Mouse (Mus musculus): ENCODE results near the gene Nfib. TPM values are rescaled to one million over a fixed set of nuclear protein-coding genes. Genes with fewer than 3 reads are reported as not detected.
A peak's percentile ranks its signal among the peaks of the same experiment; 100 is the strongest.

Nfib gene
- polyA plus RNA-seq, 1 experiment from 2014 or later: 263 TPM

DNA sequence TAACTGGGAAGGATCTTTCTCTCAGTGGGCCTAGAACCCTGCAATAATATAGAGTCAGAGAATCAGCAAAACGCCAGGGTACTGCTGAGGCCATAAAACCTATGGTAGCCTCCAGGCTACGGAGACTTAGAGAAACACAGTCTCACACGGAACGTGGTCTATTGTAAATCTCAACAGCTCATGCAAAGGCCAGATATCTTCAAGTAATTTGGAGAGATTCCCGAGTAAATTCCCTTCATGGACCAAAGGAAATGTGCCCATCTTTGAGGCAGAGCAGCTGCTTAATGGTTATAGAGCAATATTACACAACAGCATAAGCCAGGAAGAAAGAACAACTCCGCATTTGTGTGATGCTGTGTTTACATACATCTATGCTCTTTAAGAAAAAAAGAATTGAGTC, 341.6 kb downstream of the Nfib start:
- no peak overlapping the region for H3K4me3 ChIP-seq (replicated peaks; ENCODE audit: low read length)
- H3K4me1 ChIP-seq (replicated peaks; ENCODE audit: control insufficient read depth, insufficient read depth, low read length): peaks cover 29% of the 10 kb centered on the region
- no peak overlapping the region for H3K4me2 ChIP-seq (ENCODE audit: low read length)
- ATAC-seq: no peak
- H3K27me3 ChIP-seq (replicated peaks; ENCODE audit: control insufficient read depth, insufficient read depth, low read length): no peaks in the 10 kb centered on the region
- no peak overlapping the region for H3K9ac ChIP-seq (replicated peaks; ENCODE audit: low read depth, low read length)
- 67% methylated on average over 6 of the region's 6 CpGs for WGBS
- no peaks in the 10 kb centered on the region for H3K36me3 ChIP-seq (ENCODE audit: control insufficient read depth, insufficient read depth)
- H3K9me3 ChIP-seq (ENCODE audit: control insufficient read depth, low read length): no peaks in the 10 kb centered on the region
- no peak overlapping the region for H3K27ac ChIP-seq (ENCODE audit: low read length)

- Histone ChIP-seq H3K27ac (ENCODE audit: low read length) (no peak overlapping the region), H3K4me3 (replicated peaks; ENCODE audit: low read length) (no peak overlapping the region), H3K36me3 (ENCODE audit: control insufficient read depth, insufficient read depth) (no peaks in the 10 kb centered on the region), H3K4me2 (ENCODE audit: low read length) (no peak overlapping the region), H3K9ac (replicated peaks; ENCODE audit: low read depth, low read length) (no peak overlapping the region), H3K27me3 (replicated peaks; ENCODE audit: control insufficient read depth, insufficient read depth, low read length) (no peaks in the 10 kb centered on the region), H3K4me1 (replicated peaks; ENCODE audit: control insufficient read depth, insufficient read depth, low read length) (peaks cover 29% of the 10 kb centered on the region), H3K9me3 (ENCODE audit: control insufficient read depth, low read length) (no peaks in the 10 kb centered on the region)
- 71% methylated on average over 3 of the region's 3 CpGs for WGBS
- ATAC-seq: no peak
Measured at GRCm38 (mm10) chr4:82362294-82362693, 343.3 kb downstream of the Nfib start.

- Histone ChIP-seq H3K27ac (ENCODE audit: low read length) (no peak overlapping the region), H3K4me3 (replicated peaks; ENCODE audit: low read length) (no peak overlapping the region), H3K27me3 (replicated peaks; ENCODE audit: control insufficient read depth, insufficient read depth, low read length) (no peaks in the 10 kb centered on the region), H3K9me3 (ENCODE audit: control insufficient read depth, low read length) (no peaks in the 10 kb centered on the region), H3K36me3 (ENCODE audit: control insufficient read depth, insufficient read depth) (no peaks in the 10 kb centered on the region), H3K9ac (replicated peaks; ENCODE audit: low read depth, low read length) (no peak overlapping the region), H3K4me1 (replicated peaks; ENCODE audit: control insufficient read depth, insufficient read depth, low read length) (peaks cover 29% of the 10 kb centered on the region), H3K4me2 (ENCODE audit: low read length) (no peak overlapping the region)
- peak; percentile 8; the same call in 1 of the 2 replicates for ATAC-seq
- WGBS: 7% methylated on average over 4 of the region's 4 CpGs
Measured at GRCm38 (mm10) chr4:82360081-82360511, 345.5 kb downstream of the Nfib start.

GRCm38 (mm10) chr4:82359110-82359509, 346.4 kb downstream of the Nfib start:
- H3K27ac ChIP-seq (ENCODE audit: low read length): no peak overlapping the region
- H3K9me3 ChIP-seq (ENCODE audit: control insufficient read depth, low read length): no peaks in the 10 kb centered on the region
- H3K4me3 ChIP-seq (replicated peaks; ENCODE audit: low read length): no peak overlapping the region
- WGBS: 89% methylated on average over 3 of the region's 3 CpGs
- H3K27me3 ChIP-seq (replicated peaks; ENCODE audit: control insufficient read depth, insufficient read depth, low read length): no peaks in the 10 kb centered on the region
- no peak for ATAC-seq
- no peaks in the 10 kb centered on the region for H3K36me3 ChIP-seq (ENCODE audit: control insufficient read depth, insufficient read depth)
- H3K9ac ChIP-seq (replicated peaks; ENCODE audit: low read depth, low read length): no peak overlapping the region
- H3K4me1 ChIP-seq (replicated peaks; ENCODE audit: control insufficient read depth, insufficient read depth, low read length): peaks cover 24% of the 10 kb centered on the region
- H3K4me2 ChIP-seq (ENCODE audit: low read length): no peak overlapping the region

DNA sequence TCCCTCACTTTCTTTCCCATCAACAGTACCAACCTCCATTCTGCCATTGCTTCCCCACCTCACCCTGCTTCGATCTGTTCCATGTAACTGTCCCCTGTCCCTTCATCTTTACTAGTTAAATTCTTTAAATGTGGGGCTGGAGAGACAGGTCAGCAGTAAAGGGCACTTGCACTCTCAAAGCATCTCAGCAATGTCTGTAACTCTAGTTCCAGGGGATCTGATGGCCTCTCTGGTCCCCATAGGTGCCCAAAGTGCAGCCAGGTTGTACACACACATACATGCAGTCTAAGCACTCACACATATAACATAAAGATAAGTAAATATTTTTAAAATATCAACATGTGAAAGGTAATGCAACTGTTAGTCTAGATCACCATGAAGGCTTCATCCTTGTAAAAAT, 356.5 kb downstream of the Nfib start:
- Histone ChIP-seq H3K9ac (replicated peaks; ENCODE audit: low read depth, low read length) (no peak overlapping the region), H3K9me3 (ENCODE audit: control insufficient read depth, low read length) (no peaks in the 10 kb centered on the region), H3K27ac (ENCODE audit: low read length) (no peak overlapping the region), H3K27me3 (replicated peaks; ENCODE audit: control insufficient read depth, insufficient read depth, low read length) (no peaks in the 10 kb centered on the region), H3K4me2 (ENCODE audit: low read length) (no peak overlapping the region), H3K4me3 (replicated peaks; ENCODE audit: low read length) (no peak overlapping the region), H3K36me3 (ENCODE audit: control insufficient read depth, insufficient read depth) (peaks cover 10% of the 10 kb centered on the region), H3K4me1 (replicated peaks; ENCODE audit: control insufficient read depth, insufficient read depth, low read length) (peaks cover 18% of the 10 kb centered on the region)
- 96% methylated on average over 1 of the region's 1 CpGs for WGBS
- no peak for ATAC-seq

- Histone ChIP-seq H3K27me3 (replicated peaks; ENCODE audit: control insufficient read depth, insufficient read depth, low read length) (no peaks in the 10 kb centered on the region), H3K4me2 (ENCODE audit: low read length) (no peak overlapping the region), H3K9ac (replicated peaks; ENCODE audit: low read depth, low read length) (no peak overlapping the region), H3K36me3 (ENCODE audit: control insufficient read depth, insufficient read depth) (peaks cover 5% of the 10 kb centered on the region), H3K27ac (ENCODE audit: low read length) (peak overlapping the region; percentile 10; the same call in 1 of the 2 replicates), H3K4me1 (replicated peaks; ENCODE audit: control insufficient read depth, insufficient read depth, low read length) (peaks cover 29% of the 10 kb centered on the region), H3K4me3 (replicated peaks; ENCODE audit: low read length) (no peak overlapping the region), H3K9me3 (ENCODE audit: control insufficient read depth, low read length) (no peaks in the 10 kb centered on the region)
- 2% methylated on average over 4 of the region's 4 CpGs for WGBS
- peak; percentile 89 for ATAC-seq
Measured at GRCm38 (mm10) chr4:82344787-82345186, 360.8 kb downstream of the Nfib start.

DNA sequence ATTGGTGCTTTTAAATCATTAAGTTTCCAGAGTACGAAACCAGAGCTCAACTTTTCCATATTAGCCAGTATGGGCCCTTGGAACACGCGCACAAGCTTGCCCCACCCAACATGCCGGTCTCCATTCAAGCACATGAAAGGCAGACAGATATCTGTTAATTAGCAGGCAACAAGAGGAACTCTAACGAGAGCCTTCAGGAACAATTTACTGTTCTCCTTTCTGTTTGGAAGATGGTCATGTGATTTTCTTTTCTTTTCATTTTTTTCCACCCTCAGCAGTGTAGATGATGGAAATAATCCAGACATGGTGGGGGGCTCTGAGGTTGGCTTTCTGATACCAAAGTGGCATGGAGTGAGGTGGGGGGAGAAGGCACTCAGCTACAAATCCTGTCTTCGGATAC, 361.3 kb downstream of the Nfib start:
- no peak overlapping the region for H3K9ac ChIP-seq (replicated peaks; ENCODE audit: low read depth, low read length)
- H3K9me3 ChIP-seq (ENCODE audit: control insufficient read depth, low read length): no peaks in the 10 kb centered on the region
- no peak overlapping the region for H3K4me3 ChIP-seq (replicated peaks; ENCODE audit: low read length)
- H3K27ac ChIP-seq (ENCODE audit: low read length): peak overlapping the region; percentile 10; the same call in 1 of the 2 replicates
- no peaks in the 10 kb centered on the region for H3K27me3 ChIP-seq (replicated peaks; ENCODE audit: control insufficient read depth, insufficient read depth, low read length)
- WGBS: 8% methylated on average over 6 of the region's 6 CpGs
- no peak overlapping the region for H3K4me2 ChIP-seq (ENCODE audit: low read length)
- H3K4me1 ChIP-seq (replicated peaks; ENCODE audit: control insufficient read depth, insufficient read depth, low read length): peaks cover 29% of the 10 kb centered on the region
- peak; percentile 42; the same call in 1 of the 2 replicates for ATAC-seq
- H3K36me3 ChIP-seq (ENCODE audit: control insufficient read depth, insufficient read depth): peaks cover 5% of the 10 kb centered on the region

DNA sequence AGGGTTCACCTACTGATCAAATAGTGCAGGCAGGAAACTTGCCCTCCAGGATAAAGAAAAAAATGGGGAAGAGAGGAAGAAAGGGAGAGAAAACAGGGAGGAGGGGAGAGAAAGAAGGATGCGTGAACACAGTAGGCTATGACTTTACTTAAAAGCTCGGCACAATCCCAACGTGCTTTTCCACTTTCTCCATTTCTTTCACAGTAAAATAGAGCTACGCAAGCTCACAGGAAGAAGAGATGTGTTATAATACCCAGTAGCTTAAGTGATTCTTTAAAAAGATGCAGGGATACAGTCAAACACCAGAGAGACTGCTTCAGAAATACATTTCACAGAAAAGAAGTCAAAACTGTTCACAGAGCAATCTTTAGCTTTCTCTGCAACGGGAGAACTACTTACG, 366.6 kb downstream of the Nfib start:
- no peaks in the 10 kb centered on the region for H3K9me3 ChIP-seq (ENCODE audit: control insufficient read depth, low read length)
- H3K4me3 ChIP-seq (replicated peaks; ENCODE audit: low read length): no peak overlapping the region
- 0 out of 2 replicates have a peak overlapping the region, but pooled peaks have one; percentile 22 for H3K27ac ChIP-seq (ENCODE audit: low read length)
- no peaks in the 10 kb centered on the region for H3K36me3 ChIP-seq (ENCODE audit: control insufficient read depth, insufficient read depth)
- no peak overlapping the region for H3K9ac ChIP-seq (replicated peaks; ENCODE audit: low read depth, low read length)
- no peak for ATAC-seq
- 68% methylated on average over 6 of the region's 6 CpGs for WGBS
- no peak overlapping the region for H3K4me2 ChIP-seq (ENCODE audit: low read length)
- H3K4me1 ChIP-seq (replicated peaks; ENCODE audit: control insufficient read depth, insufficient read depth, low read length): peaks cover 23% of the 10 kb centered on the region
- H3K27me3 ChIP-seq (replicated peaks; ENCODE audit: control insufficient read depth, insufficient read depth, low read length): no peaks in the 10 kb centered on the region

- Histone ChIP-seq H3K4me2 (ENCODE audit: low read length) (no peak overlapping the region), H3K9me3 (ENCODE audit: control insufficient read depth, low read length) (no peaks in the 10 kb centered on the region), H3K36me3 (ENCODE audit: control insufficient read depth, insufficient read depth) (no peaks in the 10 kb centered on the region), H3K4me1 (replicated peaks; ENCODE audit: control insufficient read depth, insufficient read depth, low read length) (peaks cover 20% of the 10 kb centered on the region), H3K27ac (ENCODE audit: low read length) (0 out of 2 replicates have a peak overlapping the region, but pooled peaks have one; percentile 22), H3K4me3 (replicated peaks; ENCODE audit: low read length) (no peak overlapping the region), H3K9ac (replicated peaks; ENCODE audit: low read depth, low read length) (no peak overlapping the region), H3K27me3 (replicated peaks; ENCODE audit: control insufficient read depth, insufficient read depth, low read length) (no peaks in the 10 kb centered on the region)
- WGBS: 36% methylated on average over 3 of the region's 3 CpGs
- ATAC-seq: no peak
Measured at GRCm38 (mm10) chr4:82338481-82338880, 367.1 kb downstream of the Nfib start.

- Histone ChIP-seq H3K27ac (ENCODE audit: low read length) (0 out of 2 replicates have a peak overlapping the region, but pooled peaks have one; percentile 27), H3K9me3 (ENCODE audit: control insufficient read depth, low read length) (no peaks in the 10 kb centered on the region), H3K4me2 (ENCODE audit: low read length) (no peak overlapping the region), H3K4me3 (replicated peaks; ENCODE audit: low read length) (no peak overlapping the region), H3K36me3 (ENCODE audit: control insufficient read depth, insufficient read depth) (no peaks in the 10 kb centered on the region), H3K9ac (replicated peaks; ENCODE audit: low read depth, low read length) (no peak overlapping the region), H3K4me1 (replicated peaks; ENCODE audit: control insufficient read depth, insufficient read depth, low read length) (peaks cover 20% of the 10 kb centered on the region), H3K27me3 (replicated peaks; ENCODE audit: control insufficient read depth, insufficient read depth, low read length) (no peaks in the 10 kb centered on the region)
- 31% methylated on average over 11 of the region's 11 CpGs for WGBS
- ATAC-seq: peak; percentile 67
Measured at GRCm38 (mm10) chr4:82336951-82337381, 368.6 kb downstream of the Nfib start.

Measured in forebrain, embryonic 16.5 days (tissue).